Mouse (Mus musculus): ENCODE results near the gene Adora2b.

Gene Adora2b

DNA sequence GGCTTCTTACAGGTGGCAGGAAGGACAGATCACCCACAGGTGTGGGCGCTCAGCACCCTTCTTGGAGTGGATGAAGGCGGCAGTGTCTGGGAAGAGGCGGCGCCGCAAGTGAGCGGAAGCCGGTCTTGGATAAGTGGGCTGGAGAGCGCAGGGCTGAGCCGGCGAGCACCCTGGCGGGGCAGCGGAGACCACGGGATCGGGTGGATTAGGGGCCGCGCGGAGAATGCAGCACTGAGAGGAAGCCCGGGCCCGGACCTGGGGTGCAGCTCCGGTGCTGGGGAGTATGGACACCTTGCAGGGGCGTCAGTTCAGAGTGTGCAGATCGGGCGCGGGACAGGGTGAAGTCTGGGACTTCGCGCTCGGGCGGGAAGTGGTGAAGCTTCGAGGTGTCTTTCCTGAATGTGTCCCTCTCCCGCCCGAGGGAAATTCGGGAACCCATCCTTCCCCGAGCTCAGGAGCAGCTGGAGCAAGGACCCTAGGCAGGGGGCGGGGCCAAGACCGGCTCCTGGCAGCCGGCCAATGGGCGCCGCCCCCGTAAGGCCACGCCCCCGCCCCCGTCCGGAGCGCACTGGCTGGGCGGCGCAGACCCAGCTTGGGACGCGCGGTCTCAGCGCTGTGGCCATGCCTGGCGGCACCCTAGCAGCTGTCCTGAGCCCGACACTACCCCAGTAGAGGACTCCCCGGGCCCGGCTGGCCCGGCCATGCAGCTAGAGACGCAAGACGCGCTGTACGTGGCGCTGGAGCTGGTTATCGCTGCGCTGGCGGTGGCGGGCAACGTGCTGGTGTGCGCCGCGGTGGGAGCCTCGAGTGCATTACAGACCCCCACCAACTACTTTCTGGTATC lies at the start of gene Adora2b:
Gene Adora2b (plus strand): TSS at position 584 of the 844 bp plus-strand sequence.
- DNase-seq (ENCODE audit: extremely low spot score, low spot score) = peak; percentile 92

GRCm38 (mm10) chr11:62200901-62201512 lies 47.8 kb upstream of the Adora2b start:
- DNase-seq (ENCODE audit: extremely low spot score, low spot score) = no peak

GRCm38 (mm10) chr11:62202645-62203044 lies 46.1 kb upstream of the Adora2b start:
- DNase-seq (ENCODE audit: extremely low spot score, low spot score) = no peak

- DNase-seq (ENCODE audit: extremely low spot score, low spot score) = no peak
These were observed 39.7 kb upstream of the Adora2b start for GRCm38 (mm10) chr11:62209111-62209510.

DNA sequence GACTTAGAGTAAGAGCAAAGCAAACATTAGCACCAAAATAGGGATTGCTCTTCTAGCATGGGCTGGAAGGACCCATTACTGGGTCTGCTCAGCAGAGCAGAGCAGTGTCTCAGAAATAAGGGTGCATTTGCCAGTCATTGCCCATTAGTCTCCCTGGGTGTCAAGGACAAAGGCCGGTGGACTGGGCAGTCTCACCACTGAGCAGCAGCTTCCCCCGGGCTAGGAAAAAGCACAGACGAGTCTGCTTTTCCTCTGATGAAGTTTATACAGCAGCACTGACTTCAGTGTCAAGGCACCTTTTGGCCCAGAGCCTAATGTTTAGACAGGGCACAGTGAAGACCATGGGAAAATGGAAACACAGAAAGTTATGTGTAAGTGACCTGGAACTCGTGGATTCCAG lies 38.9 kb upstream of the Adora2b start:
- no peak for DNase-seq (ENCODE audit: extremely low spot score, low spot score)

DNA sequence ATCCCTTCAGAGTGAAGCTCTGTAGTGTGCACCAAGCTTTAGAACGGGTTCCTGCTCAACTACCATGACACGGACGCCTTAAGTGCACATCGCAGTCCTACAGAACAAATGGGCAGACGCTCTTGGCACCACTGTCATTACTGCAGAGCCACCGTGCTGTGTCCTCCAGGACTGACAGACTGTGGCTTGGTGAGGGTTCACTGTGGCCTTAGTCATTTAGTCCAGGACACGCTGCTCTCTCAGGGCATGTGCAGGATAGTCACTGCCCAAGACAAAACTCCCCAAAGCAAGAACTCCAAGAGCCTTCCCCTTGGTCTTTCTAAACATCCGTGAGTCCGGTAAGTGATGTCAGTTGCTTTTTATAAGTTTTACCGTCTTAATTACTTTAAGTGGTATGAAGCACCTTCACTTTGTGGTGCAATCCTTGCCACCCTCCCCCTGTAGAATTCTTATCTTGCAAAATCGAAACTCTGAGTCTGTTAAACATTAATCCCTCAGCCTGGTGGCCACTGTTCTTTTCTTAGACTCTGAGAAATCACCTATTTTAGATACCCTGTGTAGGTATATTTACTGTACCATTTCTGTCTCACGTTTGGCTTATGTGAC lies 35.3 kb upstream of the Adora2b start:
- DNase-seq (ENCODE audit: extremely low spot score, low spot score) = no peak

- no peak for DNase-seq (ENCODE audit: extremely low spot score, low spot score)
These were observed 33.7 kb upstream of the Adora2b start for GRCm38 (mm10) chr11:62215107-62215506.

- no peak for DNase-seq (ENCODE audit: extremely low spot score, low spot score)
These were observed 31.0 kb upstream of the Adora2b start for GRCm38 (mm10) chr11:62217751-62218150.

- no peak for DNase-seq (ENCODE audit: extremely low spot score, low spot score)
These were observed 27.9 kb upstream of the Adora2b start for GRCm38 (mm10) chr11:62220756-62221510.

DNA sequence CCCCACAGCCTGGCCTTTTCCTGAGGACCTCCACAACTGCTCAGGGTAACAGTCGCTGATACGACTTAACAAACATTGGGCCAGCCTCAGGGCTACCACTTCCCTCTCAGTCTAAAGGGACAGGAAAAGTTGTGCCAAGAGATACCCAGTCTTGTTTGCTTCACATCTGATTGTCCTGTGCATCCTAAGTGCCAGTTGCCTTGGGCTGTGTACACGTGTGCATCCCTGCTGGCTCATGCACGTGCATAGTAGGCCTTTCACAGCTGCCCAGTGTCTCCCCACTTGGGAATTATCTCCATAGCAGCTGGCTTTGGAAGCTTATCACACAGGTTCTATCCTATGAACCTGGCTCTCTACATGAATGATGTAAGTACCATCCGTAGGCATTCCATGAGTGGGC lies 25.4 kb upstream of the Adora2b start:
- DNase-seq (ENCODE audit: extremely low spot score, low spot score) = no peak

- DNase-seq (ENCODE audit: extremely low spot score, low spot score) = no peak
These were observed 24.8 kb upstream of the Adora2b start for GRCm38 (mm10) chr11:62223962-62224361.

DNA sequence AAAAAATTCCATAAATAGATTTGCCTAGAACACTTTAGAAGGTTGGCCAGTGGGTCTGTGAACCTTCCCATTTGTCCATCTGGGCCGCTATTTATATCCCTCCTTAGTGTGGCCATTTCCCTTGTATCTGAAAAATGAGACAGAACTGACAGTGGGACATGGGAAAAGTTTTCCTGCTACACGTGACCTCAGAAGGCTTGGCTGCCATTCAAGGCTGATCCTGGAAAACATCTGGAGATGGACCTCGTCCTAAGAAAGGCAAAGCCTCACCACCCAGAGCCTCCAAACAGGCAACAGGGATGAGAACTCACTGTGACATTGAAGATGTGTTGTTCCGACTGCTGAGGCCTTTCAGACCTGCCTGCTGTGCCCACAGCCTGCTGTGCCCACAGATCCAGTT lies 24.0 kb upstream of the Adora2b start:
- no peak for DNase-seq (ENCODE audit: extremely low spot score, low spot score)

- no peak for DNase-seq (ENCODE audit: extremely low spot score, low spot score)
These were observed 8.0 kb upstream of the Adora2b start for GRCm38 (mm10) chr11:62240631-62241261.

GRCm38 (mm10) chr11:62243871-62244270 lies 4.9 kb upstream of the Adora2b start:
- DNase-seq (ENCODE audit: extremely low spot score, low spot score) = no peak

- no peak for DNase-seq (ENCODE audit: extremely low spot score, low spot score)
These were observed 4.3 kb upstream of the Adora2b start for GRCm38 (mm10) chr11:62244471-62244870.

DNA sequence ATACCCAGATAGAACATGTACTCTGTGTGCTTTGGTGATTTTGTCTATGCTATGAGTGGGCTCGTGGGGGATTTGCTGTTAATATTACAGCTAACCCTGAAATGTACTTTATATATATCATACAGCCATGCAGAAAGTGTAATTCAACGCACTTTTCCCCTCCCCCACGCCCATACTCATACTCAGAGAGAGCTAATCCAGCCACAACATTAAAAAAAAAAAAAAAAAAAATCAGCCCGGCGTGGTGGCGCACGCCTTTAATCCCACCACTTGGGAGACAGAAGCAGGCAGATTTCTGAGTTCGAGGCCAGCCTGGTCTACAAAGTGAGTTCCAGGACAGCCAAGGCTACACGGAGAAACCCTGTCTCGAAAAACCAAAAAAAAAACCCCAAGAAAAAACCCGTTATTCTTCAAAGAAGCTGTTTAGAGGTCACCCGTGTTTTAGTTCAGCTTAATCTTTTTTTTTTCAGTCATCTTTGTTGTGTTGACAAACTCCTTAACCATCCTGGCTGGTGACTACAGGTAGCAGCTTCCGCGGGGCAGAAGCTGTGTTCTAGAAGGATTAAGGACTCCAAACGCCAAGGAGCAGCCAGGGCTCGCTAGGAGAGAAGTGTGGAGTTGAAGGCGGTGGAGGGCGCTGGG lies 904 bp upstream of the Adora2b start:
- no peak for DNase-seq (ENCODE audit: extremely low spot score, low spot score)

DNA sequence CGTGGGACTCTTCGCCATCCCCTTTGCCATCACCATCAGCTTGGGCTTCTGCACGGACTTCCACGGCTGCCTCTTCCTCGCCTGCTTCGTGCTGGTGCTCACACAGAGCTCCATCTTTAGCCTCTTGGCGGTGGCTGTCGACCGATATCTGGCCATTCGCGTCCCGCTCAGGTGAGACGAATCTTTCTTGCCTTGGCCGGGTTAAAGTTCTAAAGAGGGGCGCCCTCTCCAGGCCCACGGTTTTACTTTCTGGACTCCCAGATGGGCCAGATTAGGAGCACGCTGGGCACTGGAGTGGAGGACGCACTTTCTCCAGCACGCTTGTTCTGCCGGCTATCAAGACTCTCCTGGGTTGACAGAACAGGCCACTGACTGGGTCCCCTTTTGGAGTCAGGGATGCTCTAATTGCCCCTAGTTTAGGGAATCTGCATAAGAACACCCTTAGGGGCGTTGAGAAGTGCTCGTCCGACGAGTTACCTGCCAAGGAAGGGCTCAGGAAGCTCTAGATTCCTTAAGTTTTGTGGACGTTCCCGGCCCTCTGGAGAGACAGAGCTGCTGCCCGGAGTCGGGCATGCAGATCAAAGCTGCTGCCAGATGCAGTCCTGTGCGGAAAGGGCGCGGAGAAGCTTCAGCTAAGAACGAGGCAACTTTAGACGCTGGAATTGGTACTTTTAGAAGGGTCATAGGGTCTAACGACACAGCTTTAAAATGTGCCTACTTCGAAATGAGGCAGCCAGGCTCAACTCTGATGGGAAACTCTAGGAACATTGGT lies 668 bp downstream of the Adora2b start:
- no peak for DNase-seq (ENCODE audit: extremely low spot score, low spot score)

GRCm38 (mm10) chr11:62251047-62251446 lies 2.3 kb downstream of the Adora2b start:
- peak; percentile 29 for DNase-seq (ENCODE audit: extremely low spot score, low spot score)

DNA sequence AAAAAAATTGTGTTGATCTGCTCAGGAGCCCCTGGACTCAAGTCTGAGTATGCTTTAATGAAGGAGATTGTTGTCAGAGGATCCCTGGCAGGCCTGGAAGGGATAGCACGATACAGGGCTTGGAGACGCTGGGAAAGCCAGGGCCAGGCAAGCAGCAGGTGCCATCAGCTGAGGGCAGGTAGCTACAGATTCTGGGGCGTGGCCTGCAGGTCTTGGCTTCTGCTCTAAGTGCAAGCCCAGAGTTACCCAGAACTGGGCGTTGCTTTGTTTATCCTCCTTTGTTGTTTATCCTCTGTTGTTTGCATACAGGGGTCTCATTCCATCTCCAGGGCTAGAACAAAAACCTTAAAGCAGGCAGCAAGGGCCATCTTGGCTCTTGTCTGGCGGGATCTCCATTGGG lies 4.6 kb downstream of the Adora2b start:
- DNase-seq (ENCODE audit: extremely low spot score, low spot score) = no peak

GRCm38 (mm10) chr11:62259214-62259613 lies 10.4 kb downstream of the Adora2b start:
- no peak for DNase-seq (ENCODE audit: extremely low spot score, low spot score)
